Mouse (Mus musculus): Measurements from ENCODE around the gene Lpp.

Lpp gene

DNA sequence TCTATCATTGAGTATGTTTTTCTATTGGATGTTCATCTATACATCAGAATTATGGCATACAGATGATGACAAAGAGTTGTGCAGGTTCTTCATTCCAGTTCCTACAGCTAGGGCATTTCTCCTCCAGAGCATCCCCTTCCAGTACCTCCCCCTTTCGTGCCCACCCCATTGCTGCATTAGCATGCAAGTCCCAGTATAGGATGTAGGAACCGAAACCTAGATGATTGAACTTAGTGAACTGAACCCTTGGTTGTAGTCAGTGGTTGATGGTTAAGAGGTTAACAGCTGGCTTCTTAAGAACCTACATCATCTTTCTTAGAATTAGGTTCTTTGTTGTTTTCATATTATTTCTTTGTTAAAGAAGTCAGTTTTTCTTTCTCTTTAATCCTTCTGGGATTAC is 265.7 kb downstream of the Lpp start:
- in situ Hi-C loops (cut with MboI, MseI), result no loop called here

DNA sequence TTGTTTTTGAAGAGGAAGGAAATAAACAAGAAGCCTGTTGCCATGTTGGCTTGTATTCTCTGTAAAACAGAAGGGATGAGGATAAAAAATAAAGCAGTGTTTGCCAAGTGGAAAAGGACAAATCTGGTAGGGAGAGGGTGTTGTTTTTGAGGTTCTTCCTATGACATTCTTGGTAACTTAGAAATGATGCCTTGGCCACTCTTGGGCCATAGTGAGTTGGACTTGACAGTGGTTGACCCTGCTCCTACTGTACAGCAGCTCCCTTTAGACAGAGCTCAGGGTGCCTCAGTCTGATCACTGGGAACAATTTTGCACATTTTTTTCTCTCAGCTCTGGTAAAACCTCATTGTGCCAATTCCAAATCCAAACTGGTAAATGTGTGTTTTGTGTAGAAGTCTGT is 270.8 kb downstream of the Lpp start:
- in situ Hi-C loops (cut with MboI, MseI), result no loop called here

DNA sequence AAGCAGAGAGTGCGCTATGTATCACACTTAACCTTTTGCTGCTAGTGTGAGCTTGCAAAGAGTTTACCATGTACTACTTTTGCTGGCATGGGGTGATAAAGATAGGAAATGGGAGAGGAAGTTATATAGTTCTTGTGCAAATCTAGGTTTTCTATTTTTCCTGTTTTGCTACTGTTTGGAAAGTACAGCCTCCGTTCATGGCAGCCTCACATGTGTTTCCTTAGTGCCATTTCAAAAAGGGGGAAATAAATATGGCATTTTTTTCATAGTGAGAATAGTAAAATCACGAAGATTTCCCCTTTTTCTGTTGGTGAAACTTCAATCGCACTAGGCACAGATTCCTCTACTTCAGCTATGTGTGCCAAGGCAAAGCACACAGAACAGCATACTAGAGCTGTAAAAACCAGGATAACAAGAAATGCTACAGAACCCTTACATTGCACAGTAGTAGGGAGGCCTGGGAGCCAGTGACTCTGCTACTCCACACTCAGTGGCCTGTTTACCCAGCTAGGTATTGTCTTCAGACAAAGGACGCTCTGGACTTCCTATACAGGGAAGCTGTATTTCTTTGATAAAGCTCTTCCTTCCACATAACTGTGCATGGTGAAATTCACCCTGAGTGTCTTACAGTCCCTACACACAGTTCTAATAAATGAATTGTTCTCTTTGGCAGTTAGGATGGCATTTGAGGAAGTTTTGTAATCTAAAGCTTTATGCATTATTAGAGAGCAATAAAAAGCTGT is 276.6 kb downstream of the Lpp start:
- in situ Hi-C loops (cut with MboI, MseI), result no loop called here

DNA sequence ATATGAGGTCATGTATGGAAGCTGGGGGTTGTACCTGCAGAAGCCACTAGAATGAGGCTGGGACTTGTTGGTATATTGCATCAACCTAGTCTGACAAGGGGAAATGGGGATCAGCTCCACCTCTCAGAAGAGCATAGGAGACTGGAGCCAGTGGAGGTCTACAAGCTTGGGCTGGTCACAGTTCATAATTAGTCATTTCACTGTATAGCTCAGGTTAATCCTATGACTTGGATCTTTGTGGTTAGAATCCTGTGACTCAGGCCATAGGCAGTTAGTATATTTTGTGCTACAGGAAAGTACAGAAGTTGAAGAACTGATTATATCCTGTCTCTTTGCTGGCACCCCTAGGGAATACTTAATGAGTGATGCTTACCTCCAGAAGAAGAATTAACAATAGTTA is 285.6 kb downstream of the Lpp start:
- in situ Hi-C loops (cut with MboI, MseI), result no loop called here

DNA sequence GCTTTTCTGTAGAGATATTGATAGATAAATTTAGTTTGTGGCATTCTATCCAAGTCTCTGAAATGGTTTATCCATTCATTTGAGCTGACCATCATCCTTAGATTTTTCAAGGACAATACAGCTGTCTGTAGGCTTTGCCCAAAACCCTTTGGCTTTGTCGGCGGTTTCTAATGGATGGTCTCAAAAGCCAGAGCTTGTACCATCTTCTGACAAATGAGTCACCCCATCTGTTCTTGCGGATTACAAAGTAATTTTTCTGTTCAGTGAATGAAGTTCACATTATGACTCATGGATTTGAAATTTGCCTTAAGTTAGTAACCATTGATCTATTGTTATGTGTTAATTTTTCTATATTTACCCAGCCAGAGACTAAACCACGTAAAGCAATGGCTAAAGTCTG is 301.8 kb downstream of the Lpp start:
- in situ Hi-C loops (cut with MboI, MseI), result no loop called here

DNA sequence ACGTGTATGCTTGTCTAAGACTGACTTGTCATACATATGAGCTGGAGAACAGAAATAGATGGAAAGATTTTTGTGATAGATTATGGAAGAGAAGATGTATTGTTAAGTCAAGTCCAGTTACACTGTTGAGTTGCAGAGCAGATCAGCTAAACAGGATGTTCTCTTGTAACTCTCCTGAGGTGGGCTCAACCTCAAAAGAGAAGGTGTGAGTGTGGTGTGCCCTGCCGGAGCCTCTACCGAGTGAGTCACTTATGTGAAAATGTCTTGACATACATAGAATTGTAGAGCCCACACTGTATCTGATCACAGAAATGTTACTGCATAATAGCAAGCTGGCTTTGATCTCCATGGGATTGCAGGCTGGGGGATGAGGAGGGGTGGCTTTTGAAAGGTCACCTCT is 310.9 kb downstream of the Lpp start:
- in situ Hi-C loops (cut with MboI, MseI), result no loop called here

DNA sequence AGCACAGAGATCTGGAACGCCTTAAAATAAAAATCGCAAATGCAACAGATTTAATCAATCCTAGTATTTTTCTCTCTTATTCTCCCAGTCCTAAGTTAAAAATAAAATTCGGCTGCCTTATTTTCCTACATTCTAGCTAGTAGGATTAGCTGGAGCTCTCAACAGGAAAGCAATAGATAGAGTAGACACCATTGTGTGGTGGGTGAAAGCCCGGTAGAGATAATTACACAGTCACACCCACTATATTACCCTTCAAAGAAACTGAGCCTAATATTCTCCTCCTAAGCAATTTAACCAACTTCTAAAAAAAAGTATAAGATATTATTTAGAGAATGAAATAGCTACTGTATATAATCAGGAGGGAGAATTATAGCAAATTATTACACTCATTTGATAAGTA is 330.3 kb downstream of the Lpp start:
- in situ Hi-C loops (cut with MboI, MseI), result no loop called here

DNA sequence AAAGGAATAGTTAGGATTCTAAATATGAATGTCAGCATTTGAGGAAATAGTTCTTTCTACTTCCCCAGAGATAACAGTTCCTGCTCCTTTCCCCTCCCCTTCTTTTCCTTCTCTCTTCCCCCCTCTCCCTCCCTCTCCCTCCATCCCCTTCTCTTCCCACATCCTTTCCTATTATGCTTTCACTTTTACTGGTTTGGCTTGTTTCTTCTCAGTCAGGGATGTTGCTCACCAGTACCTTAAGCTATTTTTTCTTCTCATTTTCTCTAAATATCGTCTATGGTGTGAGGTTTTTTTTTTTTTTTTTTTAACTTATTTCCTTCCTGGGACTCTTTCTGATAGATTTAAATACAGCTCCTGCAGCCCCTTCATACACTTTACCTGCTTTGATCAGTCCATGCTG is 339.4 kb downstream of the Lpp start:
- in situ Hi-C loops (cut with MboI, MseI), result no loop called here

DNA sequence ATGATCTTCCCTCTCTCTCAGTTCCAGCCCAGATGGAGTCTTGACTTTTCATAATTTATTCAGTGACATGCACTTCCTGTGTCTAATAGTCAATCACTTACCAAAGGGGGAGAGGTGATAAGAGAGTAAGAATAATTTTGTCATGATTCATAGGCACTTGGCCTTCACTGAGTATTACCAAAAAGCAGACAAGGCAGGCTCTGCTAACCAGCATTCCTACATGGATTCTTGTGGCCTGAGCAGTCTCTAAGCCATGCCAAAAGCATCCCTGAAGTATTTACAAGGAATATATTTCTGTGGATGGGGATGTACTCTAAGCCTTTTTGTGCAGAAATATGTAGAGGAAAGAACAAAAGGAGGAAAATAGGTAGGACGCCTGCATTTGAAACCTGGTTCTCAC is 340.0 kb downstream of the Lpp start:
- in situ Hi-C loops (cut with MboI, MseI), result no loop called here

DNA sequence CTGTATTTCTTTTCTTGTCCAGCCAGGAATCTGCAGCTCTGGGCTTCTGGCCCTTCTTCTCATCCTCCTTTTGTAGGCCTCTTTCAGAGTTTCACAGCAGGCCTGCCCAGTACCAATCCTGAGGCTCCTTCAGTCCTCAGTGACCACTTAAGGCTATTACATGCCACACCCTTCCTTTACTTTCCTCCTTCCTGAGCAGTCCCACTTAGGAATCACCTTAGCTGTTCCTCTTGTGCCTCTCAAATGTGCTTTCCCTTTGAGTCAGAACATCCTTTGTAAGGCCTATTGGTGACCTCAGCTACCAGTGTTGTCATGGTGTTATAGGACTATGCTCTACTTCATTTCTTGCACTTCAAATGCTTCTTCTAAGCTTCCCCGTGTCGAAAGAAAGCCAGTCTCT is 342.4 kb downstream of the Lpp start:
- in situ Hi-C loops (cut with MboI, MseI), result no loop called here

DNA sequence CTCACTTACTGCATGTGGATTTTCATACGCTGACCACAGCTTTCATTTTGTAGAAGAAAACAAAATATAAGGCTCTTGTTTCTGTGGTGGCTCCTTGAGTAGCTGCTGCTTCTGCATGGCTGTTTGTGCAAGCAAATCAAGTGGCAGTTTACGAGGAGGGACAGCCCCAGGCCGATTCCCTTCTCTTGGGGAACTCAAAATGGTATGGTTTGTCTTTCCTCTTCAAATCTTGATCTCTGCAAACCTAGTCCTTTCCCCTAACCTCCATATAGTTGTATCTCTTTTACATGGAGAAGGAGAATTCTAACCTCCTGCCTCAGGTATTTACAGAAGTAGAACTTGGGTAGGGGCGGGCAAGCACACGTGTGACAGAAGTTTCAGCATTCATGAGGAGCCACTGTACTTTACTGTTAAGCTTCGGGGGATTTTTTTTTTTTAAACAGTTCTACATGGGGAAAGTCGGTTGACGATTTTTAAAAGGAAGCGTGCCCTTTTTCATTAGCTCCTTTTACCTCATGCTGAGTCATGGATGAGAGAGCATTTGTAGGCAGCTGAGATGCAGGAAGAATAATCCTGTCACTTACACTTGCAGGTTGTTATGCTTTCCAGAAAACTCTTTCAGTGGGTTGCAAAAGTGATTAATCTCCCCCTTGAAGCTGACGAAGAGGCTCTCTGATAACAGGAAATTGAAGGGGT is 344.2 kb downstream of the Lpp start:
- in situ Hi-C loops (cut with MboI, MseI), result no loop called here

DNA sequence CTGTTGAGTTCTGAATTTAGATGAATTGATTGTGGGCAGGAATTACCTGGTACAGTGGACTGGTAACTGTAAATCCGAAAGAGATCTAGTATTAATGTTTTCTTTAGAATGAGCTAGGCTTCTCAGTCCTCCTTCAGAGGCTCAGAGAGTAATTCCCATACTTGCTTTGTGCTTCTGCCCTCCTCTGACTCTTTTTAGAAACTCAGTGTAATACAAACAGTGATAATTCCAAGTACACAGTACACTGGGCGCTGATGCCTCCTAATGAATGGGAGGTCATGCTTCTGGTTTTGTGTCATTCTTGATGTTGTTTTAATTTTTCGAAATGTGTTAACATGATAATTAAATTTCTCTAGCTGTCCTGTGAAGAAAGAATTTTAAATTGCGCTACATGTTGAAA is 347.4 kb downstream of the Lpp start:
- in situ Hi-C loops (cut with MboI, MseI), result no loop called here

DNA sequence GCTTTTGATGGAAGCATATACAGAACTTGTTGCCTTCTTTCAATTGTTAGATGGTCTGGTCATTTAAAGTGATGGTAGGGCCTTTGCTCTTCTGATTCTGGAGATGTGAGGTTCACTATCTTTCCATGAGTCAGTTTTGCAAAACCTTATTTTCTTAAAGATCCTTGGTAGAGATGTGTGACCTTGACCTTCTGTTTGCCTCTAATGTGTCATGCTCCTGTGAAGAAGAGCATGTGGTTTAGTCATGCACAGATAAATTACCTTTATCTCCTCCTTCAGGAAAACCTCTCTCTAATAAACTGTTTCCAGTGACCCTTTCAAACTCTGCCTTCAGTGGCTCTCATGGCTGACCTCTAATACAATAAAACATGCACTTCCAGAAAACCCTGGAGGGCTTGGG is 356.5 kb downstream of the Lpp start:
- in situ Hi-C loops (cut with MboI, MseI), result no loop called here

DNA sequence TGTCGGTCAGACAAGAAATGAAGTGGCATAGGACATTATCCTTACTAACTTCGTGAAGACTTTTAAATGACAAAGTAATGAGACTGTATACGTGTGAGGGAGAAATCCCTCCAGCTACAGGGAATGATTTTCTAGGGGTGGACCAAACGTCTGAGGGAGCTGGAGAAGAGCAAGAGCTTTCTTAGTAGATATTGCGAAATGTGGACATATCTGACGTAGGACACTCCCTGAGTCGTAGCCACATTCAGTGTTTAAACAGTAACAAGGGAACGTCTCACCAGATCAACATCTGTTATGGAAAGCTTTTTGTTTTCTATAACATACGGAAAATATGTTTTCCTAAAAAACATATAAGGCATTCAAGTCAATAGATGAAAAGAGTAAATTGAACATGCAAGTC is 362.8 kb downstream of the Lpp start:
- in situ Hi-C loops (cut with MboI, MseI), result no loop called here

DNA sequence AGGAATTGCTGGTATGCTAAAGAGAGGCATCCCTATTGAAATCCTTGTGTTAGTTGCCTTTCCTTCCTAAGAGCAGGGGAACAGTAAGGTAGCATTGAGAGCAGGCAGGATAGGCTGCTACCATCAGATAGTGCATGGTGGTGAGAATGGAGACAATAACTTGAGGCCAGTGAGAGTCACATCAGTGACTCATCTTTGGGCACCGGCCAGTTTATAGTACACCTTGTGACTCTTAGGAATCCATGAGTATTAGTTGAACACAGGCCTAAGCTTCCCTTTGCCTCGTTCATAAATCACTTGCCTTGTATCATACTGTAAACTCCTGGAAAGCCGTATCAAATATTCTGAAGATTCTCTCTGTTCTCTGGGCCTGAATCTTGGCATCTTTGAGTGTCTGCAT is 372.7 kb downstream of the Lpp start:
- in situ Hi-C loops (cut with MboI, MseI), result no loop called here

DNA sequence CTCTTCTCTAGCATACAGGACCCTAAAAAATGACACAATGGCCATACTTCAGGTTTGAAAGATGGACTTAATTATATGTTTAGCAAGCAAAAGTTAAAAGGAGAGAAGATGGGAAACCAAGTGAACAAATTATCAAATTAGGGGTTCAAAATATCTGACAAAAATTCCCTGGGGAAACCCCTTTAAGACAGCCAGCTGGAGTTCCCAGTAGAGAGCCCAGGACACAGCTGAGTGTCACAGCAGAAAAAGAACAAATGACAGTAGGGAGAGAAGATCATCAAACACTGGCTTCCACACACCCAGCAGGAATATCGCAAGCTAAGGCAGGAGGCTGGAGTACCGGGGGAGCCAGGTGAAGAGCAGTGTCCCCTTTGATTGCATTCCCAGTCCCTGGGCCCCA is 373.3 kb downstream of the Lpp start:
- in situ Hi-C loops (cut with MboI, MseI), result no loop called here

DNA sequence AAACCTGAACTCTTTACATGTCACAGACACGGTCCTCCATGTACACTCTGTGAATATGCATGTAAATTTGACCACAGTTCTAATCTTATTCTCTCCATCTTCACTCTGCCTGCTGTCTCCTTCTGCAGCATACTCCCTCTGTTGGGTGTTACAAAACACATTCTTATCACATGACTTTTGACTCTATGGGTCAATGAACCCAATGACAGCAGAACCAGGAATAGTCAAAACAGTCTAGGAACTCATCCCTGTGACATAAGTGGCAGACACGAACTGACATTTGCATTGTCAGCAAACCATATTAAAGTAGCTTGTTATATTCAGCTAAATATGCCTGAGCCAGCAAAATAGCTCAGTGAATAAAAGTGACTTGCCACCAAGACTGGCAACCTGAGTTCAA is 383.7 kb downstream of the Lpp start:
- in situ Hi-C loops (cut with MboI, MseI), result loop anchor here (5.0 kb wide), 1 partner anchor 35 kb away; no protein-coding TSS in a partner anchor

DNA sequence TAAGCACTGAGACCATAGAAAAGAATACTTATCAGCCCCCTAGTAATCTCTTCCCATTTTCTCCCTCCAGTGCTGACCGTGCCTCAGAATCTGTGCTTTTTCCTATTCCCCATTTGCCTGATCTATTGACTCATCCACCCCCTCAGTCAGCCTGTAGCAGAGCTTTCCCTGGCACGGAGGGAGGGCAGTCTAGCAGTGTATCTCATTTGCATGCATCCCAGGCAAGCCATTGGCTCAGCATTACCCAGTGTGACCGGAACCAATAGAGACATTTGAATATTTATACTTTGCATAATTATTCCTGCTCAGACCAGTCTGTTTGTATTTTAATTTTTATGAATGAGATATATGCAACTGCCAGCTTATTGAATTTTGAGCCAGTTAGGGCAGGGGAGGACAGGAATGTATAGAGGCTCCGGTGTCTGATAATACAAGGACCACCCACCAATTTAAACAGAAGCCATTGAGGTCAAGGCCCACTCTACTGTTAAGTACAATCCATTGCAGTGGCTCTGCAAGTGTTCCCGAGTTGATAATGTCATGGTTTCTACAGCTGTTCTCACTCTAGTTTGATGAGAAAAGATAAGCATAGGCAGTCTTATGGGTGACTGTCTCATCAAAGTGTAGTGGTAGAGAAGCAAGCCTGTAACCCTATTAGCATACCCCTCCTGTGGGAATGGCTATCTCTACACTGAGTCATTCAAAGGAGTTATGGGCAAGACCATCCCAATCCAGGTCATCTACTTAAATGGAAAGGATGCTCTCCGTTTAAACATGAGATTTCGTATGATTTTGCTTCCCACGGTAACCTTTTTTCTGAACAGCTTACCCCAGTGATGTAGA is 385.3 kb downstream of the Lpp start:
- in situ Hi-C loops (cut with MboI, MseI), result loop anchor here (5.0 kb wide), 1 partner anchor 34 kb away; no protein-coding TSS in a partner anchor

DNA sequence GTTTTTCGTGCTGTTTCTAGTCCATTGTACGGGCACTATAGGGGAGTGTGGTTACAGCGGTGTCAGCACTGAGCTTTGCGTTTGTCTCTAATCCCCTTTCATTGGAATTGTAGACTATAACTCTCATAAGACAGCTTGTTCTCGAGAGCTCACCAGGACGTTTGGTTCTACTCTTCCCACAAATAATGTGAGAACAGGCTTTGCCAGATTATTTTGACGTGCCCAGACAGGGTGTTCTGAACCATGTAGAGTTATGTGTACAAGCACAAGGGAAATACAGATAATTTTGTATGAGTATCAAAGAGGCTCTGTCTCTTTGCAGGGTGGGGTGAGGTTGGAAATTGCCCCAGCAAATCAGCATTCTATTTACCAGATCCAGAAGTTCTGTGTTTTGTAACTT is 387.2 kb downstream of the Lpp start:
- in situ Hi-C loops (cut with MboI, MseI), result no loop called here

DNA sequence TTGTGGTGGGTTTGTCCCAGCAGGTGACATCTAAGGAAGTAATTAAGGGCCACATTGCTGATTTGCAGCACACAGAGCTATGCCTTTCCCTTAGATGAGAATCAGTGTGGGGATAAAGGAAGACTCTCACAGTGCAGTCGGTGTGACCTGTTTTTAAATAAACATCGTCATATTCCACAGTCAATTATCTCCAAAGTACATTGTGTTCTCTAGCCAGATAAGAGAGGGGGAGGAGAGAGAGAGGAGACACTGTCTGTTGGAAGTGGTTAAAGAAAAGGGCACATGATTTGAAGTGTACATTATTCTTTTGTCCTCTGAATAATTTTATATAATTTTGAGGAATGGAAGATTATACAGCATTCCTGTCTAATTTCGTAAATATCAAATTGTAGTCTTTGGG is 388.6 kb downstream of the Lpp start:
- in situ Hi-C loops (cut with MboI, MseI), result no loop called here

DNA sequence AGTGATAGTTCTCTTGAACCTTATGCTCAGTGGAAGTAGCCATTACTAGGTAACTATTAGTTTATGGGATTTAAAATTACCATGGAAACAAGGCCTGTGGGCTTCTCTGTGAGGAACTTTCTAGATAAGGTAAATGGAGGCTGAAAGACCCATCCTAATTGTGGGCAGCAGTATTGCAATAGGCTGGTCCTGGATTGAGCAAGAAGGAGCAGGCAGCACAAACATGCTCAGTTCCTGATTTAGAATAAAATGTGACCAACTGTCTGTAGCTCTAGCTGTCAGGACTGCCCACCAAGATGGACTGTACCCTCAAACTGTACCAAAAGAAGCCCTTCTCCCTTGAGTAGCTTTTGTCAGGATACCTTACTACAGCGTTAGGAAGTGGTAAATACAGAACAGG is 392.3 kb downstream of the Lpp start:
- in situ Hi-C loops (cut with MboI, MseI), result no loop called here

DNA sequence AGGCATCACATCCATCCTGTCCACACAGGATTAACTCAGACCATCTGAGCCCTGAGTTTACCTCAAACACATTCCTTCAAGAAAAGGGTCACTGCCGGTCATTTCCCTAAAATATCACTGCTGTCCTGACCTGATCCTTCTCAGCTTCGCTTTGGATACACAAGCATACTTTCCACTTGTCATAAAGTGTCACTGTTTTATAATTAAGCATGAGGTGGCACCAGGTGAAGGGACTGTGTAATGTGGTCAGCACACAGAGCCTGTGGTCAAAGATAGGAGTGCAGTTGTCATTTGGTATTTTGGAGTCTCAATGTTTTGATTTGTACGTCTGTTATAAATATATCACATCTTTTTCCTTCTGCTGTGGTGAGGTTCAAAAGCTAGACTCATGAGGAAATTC is 395.7 kb downstream of the Lpp start:
- in situ Hi-C loops (cut with MboI, MseI), result no loop called here

DNA sequence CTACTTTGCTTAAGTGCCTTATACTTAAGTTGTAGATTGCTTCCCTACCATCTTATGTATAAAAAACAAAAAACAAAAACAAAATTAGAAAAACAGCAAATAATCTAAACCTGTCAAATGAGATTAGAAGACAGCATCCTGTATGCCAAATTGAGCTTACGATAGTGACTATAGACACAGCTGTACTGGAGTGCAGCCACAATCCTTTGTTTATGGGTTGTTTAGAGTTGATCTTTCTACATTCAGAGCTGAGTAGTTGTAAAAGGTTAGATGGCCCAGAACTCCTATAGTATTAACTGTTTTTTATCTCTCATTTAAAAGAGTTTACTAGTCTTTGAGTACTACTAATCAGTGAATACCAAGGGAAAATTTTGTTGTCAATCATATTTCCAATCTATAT is 398.1 kb downstream of the Lpp start:
- in situ Hi-C loops (cut with MboI, MseI), result loop anchor here (10.0 kb wide), 1 partner anchor 1163 kb away; no protein-coding TSS in a partner anchor

All from T-helper 1 cell (primary cell).